Mouse (Mus musculus) liver, embryonic 14.5 days (tissue): Measurements from ENCODE around the gene Esrrb. TPM values are rescaled to one million over a fixed set of nuclear protein-coding genes. Genes with fewer than 3 reads are reported as not detected.

Source experiments
- ATAC-seq: fragments of 200-750 bp; cut with Nextera tagmentation; 2 replicates; pipeline ENCODE4 v1.8.0; 2017; ENCODE audit warnings: moderate number of reproducible peaks, mild to moderate bottlenecking, moderate library complexity; ENCODE audit not compliant: insufficient read depth
- DNase-seq, 3 experiments: peaks; one replicate each; pipeline ENCODE4 v3.0.0-alpha.2; 2012 to 2013; ENCODE audit warnings: low read depth in 3 of 3, low spot score in 3 of 3
- H3K27ac ChIP-seq: fragments of 300-500 bp; sonication (generic); 2 replicates; pipeline ENCODE4 v1.5.1; 2014; ENCODE audit warnings: moderate library complexity, mild to moderate bottlenecking, control low read depth, inconsistent platforms
- H3K27me3 ChIP-seq: fragments of 300-500 bp; sonication (generic); 2 replicates; pipeline ENCODE4 v1.6.1; 2014; ENCODE audit warnings: mild to moderate bottlenecking, low read length, moderate library complexity; ENCODE audit not compliant: control insufficient read depth, insufficient read depth
- H3K36me3 ChIP-seq: fragments of 300-500 bp; sonication (generic); replicated peaks from 2 replicates; pipeline ENCODE4 v1.6.1; 2014; ENCODE audit warnings: low read depth; ENCODE audit not compliant: control insufficient read depth, insufficient read depth
- H3K4me1 ChIP-seq, 2 experiments: fragments of 200-500 bp in 1 of 2; fragments of 300-500 bp in 1 of 2; sonication (generic) in 1 of 2; replicated peaks; 2 replicates each; pipeline ENCODE4 v1.6.1; 2012 to 2014; ENCODE audit warnings: antibody characterized with exemption in 1 of 2, inconsistent platforms in 1 of 2, low read length in 1 of 2; ENCODE audit not compliant: control insufficient read depth in 2 of 2, insufficient read depth in 2 of 2
- H3K4me2 ChIP-seq: fragments of 300-500 bp; sonication (generic); 2 replicates; pipeline ENCODE4 v1.6.1; 2014; ENCODE audit warnings: low read depth, mild to moderate bottlenecking, control low read depth, moderate library complexity
- H3K4me3 ChIP-seq, 2 experiments: fragments of 200-500 bp in 1 of 2; fragments of 300-500 bp in 1 of 2; sonication (generic) in 1 of 2; 2 replicates each; pipeline ENCODE4 v1.5.1; 2012 to 2014; ENCODE audit warnings: low read depth in 2 of 2, low read length in 2 of 2, mild to moderate bottlenecking in 2 of 2, control low read depth in 1 of 2, inconsistent platforms in 1 of 2, moderate library complexity in 1 of 2; ENCODE audit not compliant: insufficient read depth in 1 of 2
- H3K9ac ChIP-seq: fragments of 300-500 bp; sonication (generic); replicated peaks from 2 replicates; pipeline ENCODE4 v1.6.1; 2014; ENCODE audit warnings: mild to moderate bottlenecking, control low read depth, moderate library complexity
- H3K9me3 ChIP-seq: fragments of 300-500 bp; sonication (generic); 2 replicates; pipeline ENCODE4 v1.6.1; 2016; ENCODE audit warnings: low read length, mixed read lengths; ENCODE audit not compliant: control insufficient read depth
- CTCF ChIP-seq: IDR thresholded peaks from 2 replicates; pipeline ENCODE4 v1.5.1; 2016; ENCODE audit warnings: antibody characterized with exemption, low read depth, control low read depth
- EP300 ChIP-seq: IDR thresholded peaks from 2 replicates; pipeline ENCODE4 v1.6.1; 2016; ENCODE audit warnings: antibody characterized with exemption, low read depth
- WGBS: fragments of 180-500 bp; shearing (Covaris S2); extraction: QIAGEN DNeasy Blood & Tissue Kit; methylation state at CpG from one replicate; pipeline ENCODE4 v1.1.7; 2014; ENCODE audit not compliant: insufficient replicate concordance; 5-methylcytosine and 5-hydroxymethylcytosine counted together
- polyA plus RNA-seq, 2 experiments: library from polyadenylated mRNA; depleted of rRNA in 1 of 2; stranded (reverse) in 1 of 2; unstranded in 1 of 2; fragments of >200 nt; fragmentation: Nextera tagmentation in 1 of 2; extraction: Ambion mirVana in 1 of 2; gene quantifications; 2 replicates each; pipeline versions ENCODE4 v1.2.1 to v1.2.3; 2012 to 2014

The Esrrb gene
- polyA plus RNA-seq, 2 experiments = 0.03 to 0.09 TPM

- H3K4me1 ChIP-seq = no peaks in the 10 kb centered on the region
- 52% methylated on average over 5 of the region's 5 CpGs for WGBS
- ATAC-seq = no peak
Measured at GRCm38 (mm10) chr12:86565996-86566395, 205.1 kb downstream of the Esrrb start.

More at GRCm38 (mm10) chr12:86565996-86566395, 205.1 kb downstream of the Esrrb start:
- Histone ChIP-seq H3K4me3 (no peak overlapping the region), H3K4me2 (no peak overlapping the region), H3K27ac (no peak overlapping the region), H3K27me3 (no peaks in the 10 kb centered on the region), H3K9me3 (no peaks in the 10 kb centered on the region), H3K9ac (no peak overlapping the region), H3K36me3 (no peaks in the 10 kb centered on the region)
- TF ChIP-seq CTCF (no peak), EP300 (no peak)
- no peak for DNase-seq

Other genes with a start within 250 kb of the Esrrb start
- gene Gpatch2l, start 119.3 kb upstream of the Esrrb start, polyA plus RNA-seq (2012; rRNA removed) = 3.3 and 4.1 TPM in 2 replicates
- 4.2 and 4.4 TPM in 2 replicates for gene Gpatch2l, start 119.3 kb upstream of the Esrrb start, polyA plus RNA-seq (2014; fragmentation: Nextera tagmentation; extraction: Ambion mirVana)